Mouse (Mus musculus) C2C12 (cell line): Measurements from ENCODE around the gene Psmg4. TPM values are rescaled to one million over a fixed set of nuclear protein-coding genes. Genes with fewer than 3 reads are reported as not detected.
A peak's percentile ranks its signal among the peaks of the same experiment; 100 is the strongest.

Experiments used
- H3K27me3 ChIP-seq: one replicate; pipeline ENCODE4 v1.6.1; 2011; ENCODE audit not compliant: control insufficient read depth, insufficient read depth, insufficient read length
- H3K36me3 ChIP-seq: one replicate; pipeline ENCODE4 v1.6.1; 2011; ENCODE audit not compliant: control insufficient read depth, insufficient read depth
- H3K4me3 ChIP-seq: one replicate; pipeline ENCODE4 v1.5.1; 2011; ENCODE audit warnings: mild to moderate bottlenecking, control low read depth; ENCODE audit not compliant: poor library complexity, insufficient read depth, severe bottlenecking
- H3K79me2 ChIP-seq: one replicate; pipeline ENCODE4 v1.6.1; 2011; ENCODE audit not compliant: control insufficient read depth, insufficient read depth
- H3K79me3 ChIP-seq: one replicate; pipeline ENCODE4 v1.6.1; 2011; ENCODE audit warnings: low read depth, control low read depth
- H3ac ChIP-seq: one replicate; pipeline ENCODE3; 2011; ENCODE audit warnings: low read depth; ENCODE audit not compliant: control insufficient read depth, insufficient read length
- CEBPB ChIP-seq: IDR thresholded peaks from one replicate; pipeline ENCODE4 v1.6.1; 2011; ENCODE audit warnings: low read depth, mild to moderate bottlenecking, control low read depth, moderate library complexity
- CTCF ChIP-seq: IDR thresholded peaks from one replicate; pipeline ENCODE4 v1.5.1; 2011; ENCODE audit not compliant: control insufficient read depth, insufficient read depth, insufficient read length
- FOSL1 ChIP-seq: IDR thresholded peaks from one replicate; pipeline ENCODE4 v1.8.0; 2011; ENCODE audit warnings: mild to moderate bottlenecking, low read length; ENCODE audit not compliant: poor library complexity, insufficient read depth, severe bottlenecking
- MAX ChIP-seq: IDR thresholded peaks from one replicate; pipeline ENCODE4 v1.6.1; 2011; ENCODE audit warnings: mild to moderate bottlenecking, control low read depth
- MYOD1 ChIP-seq: IDR thresholded peaks from one replicate; pipeline ENCODE4 v1.6.1; 2011; ENCODE audit warnings: low read depth; ENCODE audit not compliant: control insufficient read depth, insufficient read length
- MYOG ChIP-seq: IDR thresholded peaks from one replicate; pipeline ENCODE4 v1.6.1; 2011; ENCODE audit not compliant: control insufficient read depth, insufficient read length; ENCODE audit errors: extremely low read depth
- USF1 ChIP-seq: IDR thresholded peaks from one replicate; pipeline ENCODE4 v1.6.1; 2011; ENCODE audit warnings: low read depth, mild to moderate bottlenecking, control low read depth, moderate library complexity
- polyA plus RNA-seq: library from polyadenylated mRNA; unstranded; fragments of >200 nt; fragmentation: generic; extraction: Trizol; gene quantifications from one replicate; pipeline ENCODE4 v1.2.1, GENCODE M21; 2012; ENCODE audit warnings: missing spikeins

Gene Psmg4
- polyA plus RNA-seq, 1 experiment, result 151 TPM

DNA sequence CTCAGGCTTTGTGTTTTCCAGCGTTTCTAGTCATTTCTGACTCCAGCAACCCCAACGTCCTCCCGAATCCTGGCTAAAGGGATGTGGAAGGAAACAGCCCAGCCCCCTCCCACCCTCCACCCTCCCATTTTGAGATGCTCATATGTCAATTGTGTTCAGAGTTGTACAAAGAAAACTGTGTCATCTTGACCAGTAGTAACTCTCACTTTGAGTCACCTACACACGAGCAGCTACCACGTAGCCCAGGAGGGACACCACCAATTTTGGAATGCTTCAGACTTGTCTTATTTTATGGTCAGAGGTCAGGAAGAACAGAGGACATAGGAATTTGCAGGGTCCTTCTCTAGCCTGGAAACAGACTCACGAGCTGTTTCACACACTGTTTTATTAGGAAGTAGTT, 11.3 kb downstream of the Psmg4 start:
- H3K27me3 ChIP-seq, result no peaks in the 10 kb centered on the region
- peaks cover 14% of the 10 kb centered on the region for H3K36me3 ChIP-seq
- no peak overlapping the region for H3ac ChIP-seq
- no peak overlapping the region for H3K4me3 ChIP-seq
- TF ChIP-seq MAX (no peak), CTCF (no peak), MYOD1 (no peak), FOSL1 (no peak), MYOG (no peak), CEBPB (no peak), USF1 (no peak)
- no peaks in the 10 kb centered on the region for H3K79me3 ChIP-seq
- H3K79me2 ChIP-seq, result no peaks in the 10 kb centered on the region

DNA sequence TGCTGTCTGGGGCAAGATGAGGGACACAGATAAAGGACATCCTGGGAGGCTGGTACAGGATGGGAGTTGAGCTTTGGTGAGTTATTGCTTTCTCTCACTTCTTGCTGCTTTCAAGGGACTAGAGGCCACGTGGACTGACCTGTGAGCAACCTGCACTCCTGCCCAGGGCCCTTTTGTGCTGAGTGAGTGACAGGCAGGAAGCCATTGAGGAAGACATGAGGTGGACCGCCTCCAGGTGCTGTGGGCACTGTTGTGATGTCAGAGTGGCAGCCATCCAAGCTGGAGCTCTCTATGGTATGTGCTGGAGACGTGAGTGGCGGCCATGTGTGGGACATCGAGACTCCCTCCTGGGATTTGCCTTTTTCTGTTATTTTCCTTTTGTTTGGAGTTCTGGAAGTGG, 18.9 kb downstream of the Psmg4 start:
- TF ChIP-seq FOSL1 (no peak), MYOG (no peak), MYOD1 (no peak), USF1 (no peak), CTCF (no peak), MAX (no peak), CEBPB (no peak)
- peaks cover 46% of the 10 kb centered on the region for H3K36me3 ChIP-seq
- H3K27me3 ChIP-seq, result no peaks in the 10 kb centered on the region

DNA sequence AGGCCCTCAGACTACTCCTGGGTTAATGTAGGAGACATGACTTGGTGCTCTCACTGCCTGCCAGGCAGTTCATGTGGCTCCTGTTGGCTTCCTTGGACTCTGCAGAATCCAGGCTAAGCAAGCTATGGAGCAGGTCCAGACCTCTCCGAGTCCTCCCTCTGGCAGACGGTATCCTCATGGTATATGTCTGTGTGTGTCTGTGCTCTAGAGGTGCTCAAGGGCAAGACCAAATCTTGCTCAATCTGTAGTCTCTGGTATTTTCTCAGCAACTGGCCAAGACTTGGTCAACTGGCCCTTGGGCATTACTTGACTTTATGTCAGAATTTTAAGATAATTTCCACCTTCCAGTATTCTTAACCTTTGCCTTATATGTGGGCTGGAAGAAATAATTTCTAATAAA, 22.6 kb downstream of the Psmg4 start:
- no peaks in the 10 kb centered on the region for H3K79me2 ChIP-seq
- H3ac ChIP-seq, result no peak overlapping the region
- peaks cover 45% of the 10 kb centered on the region for H3K36me3 ChIP-seq
- no peaks in the 10 kb centered on the region for H3K27me3 ChIP-seq
- H3K4me3 ChIP-seq, result no peak overlapping the region
- no peaks in the 10 kb centered on the region for H3K79me3 ChIP-seq
- TF ChIP-seq CEBPB (no peak), MYOD1 (no peak), MAX (no peak), CTCF (no peak), FOSL1 (no peak), MYOG (no peak), USF1 (no peak)

More for the DNA sequence above, 18.9 kb downstream of the Psmg4 start:
- Histone ChIP-seq H3K79me3 (no peaks in the 10 kb centered on the region), H3ac (no peak overlapping the region), H3K4me3 (no peak overlapping the region), H3K79me2 (no peaks in the 10 kb centered on the region)

DNA sequence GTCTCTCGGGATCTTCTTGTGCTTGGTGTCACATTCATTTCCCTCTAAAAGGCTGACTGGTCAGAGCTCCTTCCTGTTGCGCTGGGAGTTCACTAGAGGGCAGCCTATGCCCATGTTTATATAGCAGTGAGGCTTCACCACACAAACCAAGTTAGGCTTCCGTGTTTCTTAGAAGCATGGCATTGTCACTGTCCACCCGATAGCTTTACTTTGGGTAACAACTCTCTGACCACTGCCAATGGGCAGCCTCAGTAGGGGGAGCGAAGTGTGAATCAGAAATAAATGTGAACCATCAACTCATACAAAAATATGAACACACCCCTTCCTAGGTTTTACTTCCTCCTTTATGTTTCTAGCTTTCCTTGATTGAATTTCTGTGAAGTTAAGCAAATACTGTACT, 24.8 kb downstream of the Psmg4 start:
- no peaks in the 10 kb centered on the region for H3K27me3 ChIP-seq
- H3K4me3 ChIP-seq, result no peak overlapping the region
- H3ac ChIP-seq, result no peak overlapping the region
- no peaks in the 10 kb centered on the region for H3K79me3 ChIP-seq
- H3K36me3 ChIP-seq, result peaks cover 35% of the 10 kb centered on the region
- no peak for TF ChIP-seq MAX
- TF ChIP-seq CTCF, result peak; percentile 68
- no peaks in the 10 kb centered on the region for H3K79me2 ChIP-seq

DNA sequence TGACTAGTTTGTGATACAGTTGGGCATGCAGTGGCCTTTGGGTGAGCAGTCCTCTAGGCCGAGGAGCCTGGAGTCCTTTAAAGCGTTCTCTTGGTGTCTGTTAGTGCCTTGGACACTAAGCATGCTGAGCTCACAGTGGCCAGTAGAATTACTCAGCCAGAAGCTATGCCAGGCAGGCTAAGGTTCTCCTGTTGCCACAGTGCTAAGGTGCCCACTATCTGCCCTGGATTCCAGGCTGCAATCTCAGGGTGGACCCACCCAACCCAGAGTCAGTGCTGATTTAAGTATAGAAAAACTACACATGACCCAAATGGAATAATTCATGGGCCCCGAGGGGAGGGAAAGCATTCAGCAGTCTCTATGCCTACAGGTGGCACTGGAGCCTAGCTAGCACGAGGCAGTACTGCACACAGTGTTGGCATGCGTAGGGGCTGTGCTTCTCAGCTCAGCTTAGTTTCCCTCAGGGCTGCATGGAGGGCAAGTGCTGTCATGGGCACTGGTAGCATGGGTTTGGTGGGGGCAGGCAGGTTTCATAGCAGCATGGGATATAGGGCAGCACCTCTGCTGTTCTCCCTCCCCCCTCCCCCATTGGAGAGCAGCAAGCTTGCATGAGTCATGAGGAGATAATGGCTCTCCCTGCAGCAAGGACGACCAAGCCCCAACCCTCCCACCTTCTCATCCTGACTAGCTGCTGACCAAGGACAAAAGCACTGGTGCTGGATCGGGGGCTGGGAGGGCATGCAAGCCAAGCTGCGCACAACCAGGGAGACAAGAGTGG, 29.8 kb downstream of the Psmg4 start:
- Histone ChIP-seq H3K27me3 (no peaks in the 10 kb centered on the region), H3K79me2 (no peaks in the 10 kb centered on the region), H3K4me3 (no peak overlapping the region), H3K36me3 (peaks cover 38% of the 10 kb centered on the region), H3ac (no peak overlapping the region), H3K79me3 (no peaks in the 10 kb centered on the region)
- TF ChIP-seq MAX (no peak), MYOD1 (no peak), CTCF (no peak), FOSL1 (no peak), USF1 (no peak), CEBPB (no peak), MYOG (no peak)

DNA sequence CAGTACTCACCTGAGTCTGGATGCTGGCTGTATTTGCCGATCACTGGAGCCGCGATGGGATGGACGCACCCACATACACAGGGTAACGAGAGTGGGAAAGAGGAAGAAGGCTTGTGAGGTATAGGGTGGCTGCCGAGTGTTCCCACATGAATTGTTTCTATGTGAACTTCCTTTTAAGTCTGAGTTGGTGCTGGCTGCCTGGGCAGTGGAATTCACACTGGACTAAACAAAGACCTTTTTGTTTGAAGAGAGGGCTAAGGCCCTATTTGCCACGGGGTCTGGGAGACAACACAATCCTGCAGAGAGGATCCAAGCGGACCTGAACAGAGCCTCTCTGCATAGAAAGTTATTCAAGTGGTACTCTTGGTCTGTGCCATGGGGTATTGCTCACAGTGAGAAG, 30.6 kb downstream of the Psmg4 start:
- H3ac ChIP-seq, result no peak overlapping the region
- H3K79me2 ChIP-seq, result no peaks in the 10 kb centered on the region
- H3K27me3 ChIP-seq, result no peaks in the 10 kb centered on the region
- no peaks in the 10 kb centered on the region for H3K79me3 ChIP-seq
- H3K36me3 ChIP-seq, result peaks cover 34% of the 10 kb centered on the region
- no peak overlapping the region for H3K4me3 ChIP-seq
- TF ChIP-seq CTCF (no peak), MAX (no peak), MYOG (no peak), CEBPB (no peak), USF1 (no peak), FOSL1 (no peak), MYOD1 (no peak)
